ENCODE assay signal across 13 mouse cellular contexts in genomic region chr15:79527991-79528639, GRCm38 (mm10). TPM values are rescaled to one million over a fixed set of nuclear protein-coding genes. Genes with fewer than 3 reads are reported as not detected.
DNase-seq lines count a peak whose midpoint lies in the region; ATAC-seq and TF ChIP-seq lines count a peak whose summit lies in the region.
"Had no signal": no experiment of that assay in that cellular context is flagged by ENCODE, and none has a peak within 500 bp of the region (broad histone marks: within the 10 kb centered on the region; RNA-seq: fewer than 3 reads in every experiment).

No protein-coding gene starts in this region.

- DNase-seq in heart, adult 18-20 months: peak; percentile 36 to 37
- no peak for DNase-seq in heart, postnatal 4 days
- no peak for DNase-seq in left cerebral cortex, adult 2 months (ENCODE audit: extremely low spot score in 1 of 2, low spot score in 2 of 2)
- DNase-seq in left cerebral cortex, adult 18-20 months (ENCODE audit: low spot score in 2 of 2): no peak
- DNase-seq in 3T3-L1 (ENCODE audit: low read depth, low spot score) (peak; percentile 51), adipocyte (ENCODE audit: low spot score) (peak; percentile 80)
- DNase-seq in ovary, postnatal 14 days (ENCODE audit: low spot score): no peak
- DNase-seq: adrenal gland, adult 8-10 months; kidney, postnatal 4 days; liver, embryonic 13.5 days; spleen, adult 18-20 months had no signal

- H3K27ac ChIP-seq in left cerebral cortex, adult 2 months: no peak overlapping the region
- H3K27ac ChIP-seq: liver, embryonic 13.5 days had no signal

- peak; percentile 8 for TF ChIP-seq CTCF in left cerebral cortex, adult 2 months (IDR thresholded peaks at IDR 0.05)

- H3K4me3 ChIP-seq in left cerebral cortex, adult 2 months: no peak overlapping the region
- H3K4me3 ChIP-seq: liver, embryonic 13.5 days had no signal

- intact Hi-C loops in left cerebral cortex, adult 2 months (cut with DNase I): no loop called here

- ATAC-seq in cerebellum, adult (ENCODE audit: insufficient number of reproducible peaks, low FRiP score, low TSS enrichment): no peak
- ATAC-seq: CD4-positive, CD25-positive, alpha-beta regulatory T cell, adult 4 months had no signal

RNA-seq across cellular contexts. Expression of gene Kdelr3, which starts 11.9 kb away (rescaled TPM):
- total RNA-seq in heart, adult 18-20 months (2021): 1 to 10 TPM; 3.3 to 4.3 TPM
- total RNA-seq in heart, postnatal 4 days (2021): 10 to 100 TPM; 25.4 to 25.6 TPM
- under 1 TPM; 0.32 to 0.33 TPM for total RNA-seq in left cerebral cortex, adult 2 months (2021)
- total RNA-seq in left cerebral cortex, adult 18-20 months (2021): under 1 TPM; 0.35 to 0.63 TPM

RNA-seq across cellular contexts. Expression of gene Ddx17, which starts 18.4 kb away (rescaled TPM):
- total RNA-seq in heart, adult 18-20 months (2021): 10 to 100 TPM; 69.9 to 83.9 TPM
- 100 to 1,000 TPM; 221 to 226 TPM for total RNA-seq in heart, postnatal 4 days (2021)
- 100 to 1,000 TPM; 323 to 340 TPM for total RNA-seq in left cerebral cortex, adult 2 months (2021)
- total RNA-seq in left cerebral cortex, adult 18-20 months (2021): 100 to 1,000 TPM; 304 to 309 TPM

RNA-seq across cellular contexts. Expression of gene Kcnj4, which starts 23.1 kb away (rescaled TPM):
- 1 to 10 TPM; 1.4 to 1.5 TPM for total RNA-seq in heart, adult 18-20 months (2021)
- 1 to 10 TPM; 1.3 to 1.7 TPM for total RNA-seq in heart, postnatal 4 days (2021)
- total RNA-seq in left cerebral cortex, adult 2 months (2021): 100 to 1,000 TPM; 186 to 202 TPM
- total RNA-seq in left cerebral cortex, adult 18-20 months (2021): 100 to 1,000 TPM; 184 TPM

Comparison
In these comparisons a context has a peak if more than half of its experiments do, and no peak if none do; other contexts are left out.
1. DNase-seq: peak in heart, adult 18-20 months (2 of 2), 3T3-L1 (single experiment) and adipocyte (single experiment); none in heart, postnatal 4 days (single experiment), left cerebral cortex, adult 2 months (0 of 2), left cerebral cortex, adult 18-20 months (0 of 2) and ovary, postnatal 14 days (single experiment).
2. RNA of gene Kdelr3, which starts 11.9 kb away (total RNA-seq): 25.4 to 25.6 TPM in heart, postnatal 4 days; 3.3 to 4.3 TPM in heart, adult 18-20 months, 0.35 to 0.63 TPM in left cerebral cortex, adult 18-20 months and 0.32 to 0.33 TPM in left cerebral cortex, adult 2 months; every median in the first group is over 4 times any median in the second.
3. RNA of gene Kcnj4, which starts 23.1 kb away (total RNA-seq): 186 to 202 TPM in left cerebral cortex, adult 2 months and 184 TPM in left cerebral cortex, adult 18-20 months; 1.3 to 1.7 TPM in heart, postnatal 4 days and 1.4 to 1.5 TPM in heart, adult 18-20 months; every median in the first group is over 10 times any median in the second.